Mouse (Mus musculus) MEL (cell line): ENCODE measurements around the gene Ywhag. TPM values are rescaled to one million over a fixed set of nuclear protein-coding genes. Genes with fewer than 3 reads are reported as not detected.

ENCODE experiments used
- DNase-seq: peaks from one replicate; pipeline ENCODE4 v3.0.0; 2011; ENCODE audit warnings: low read depth, low spot score
- H3K27ac ChIP-seq: 2 replicates; pipeline ENCODE4 v1.5.1; 2012; ENCODE audit warnings: low read depth, mild to moderate bottlenecking, control low read depth, low read length, moderate library complexity; ENCODE audit not compliant: control insufficient read depth
- H3K27me3 ChIP-seq, 2 experiments: fragments of 150-350 bp in 1 of 2; sonication (generic) in 1 of 2; 2 replicates each; pipeline ENCODE4 v1.6.1; 2012; ENCODE audit warnings: low read length in 2 of 2, mild to moderate bottlenecking in 2 of 2, improper control_type of control experiment in 1 of 2, moderate library complexity in 1 of 2; ENCODE audit not compliant: insufficient read depth in 2 of 2, control insufficient read depth in 1 of 2
- H3K36me3 ChIP-seq, 2 experiments: 2 replicates each; pipeline ENCODE4 v1.6.1; 2012 to 2014; ENCODE audit warnings: low read length in 2 of 2, improper control_type of control experiment in 1 of 2, inconsistent platforms in 1 of 2, mild to moderate bottlenecking in 1 of 2; ENCODE audit not compliant: insufficient read depth in 2 of 2, control insufficient read depth in 1 of 2
- H3K4me1 ChIP-seq, 2 experiments: fragments of 150-350 bp in 1 of 2; sonication (generic) in 1 of 2; 2 replicates each; pipeline ENCODE4 v1.6.1; 2012; ENCODE audit warnings: low read length in 2 of 2, improper control_type of control experiment in 1 of 2, mild to moderate bottlenecking in 1 of 2; ENCODE audit not compliant: insufficient read depth in 2 of 2, control insufficient read depth in 1 of 2
- H3K4me3 ChIP-seq, 2 experiments: fragments of 150-350 bp in 1 of 2; sonication (generic) in 1 of 2; 2 replicates each; pipeline ENCODE4 v1.5.1; 2012; ENCODE audit warnings: low read depth in 2 of 2, low read length in 2 of 2, mild to moderate bottlenecking in 2 of 2, moderate library complexity in 2 of 2, control low read depth in 1 of 2, improper control_type of control experiment in 1 of 2; ENCODE audit not compliant: control insufficient read depth in 1 of 2, insufficient read depth in 1 of 2
- H3K79me2 ChIP-seq: 2 replicates; pipeline ENCODE4 v1.6.1; 2012; ENCODE audit warnings: mild to moderate bottlenecking, low read length, moderate library complexity; ENCODE audit not compliant: control insufficient read depth, poor library complexity, insufficient read depth
- H3K9ac ChIP-seq: 2 replicates; pipeline ENCODE4 v1.6.1; 2012; ENCODE audit warnings: low read depth, mild to moderate bottlenecking, control low read depth, low read length, moderate library complexity; ENCODE audit not compliant: control insufficient read depth, poor library complexity, severe bottlenecking
- H3K9me3 ChIP-seq: fragments of 150-350 bp; sonication (generic); replicated peaks from 2 replicates; pipeline ENCODE4 v1.6.1; 2012; ENCODE audit warnings: mild to moderate bottlenecking, low read length, improper control_type of control experiment, moderate library complexity; ENCODE audit not compliant: insufficient read depth
- CTCF ChIP-seq, 3 experiments: IDR thresholded peaks in 2 of 3; conservative IDR thresholded peaks in 1 of 3; 2 replicates each; pipeline ENCODE4 v1.5.1; 2011 to 2012; ENCODE audit warnings: low read length in 3 of 3, low read depth in 2 of 3, mild to moderate bottlenecking in 2 of 3, improper control_type of control experiment in 1 of 3, inconsistent platforms in 1 of 3, mixed read lengths in 1 of 3, moderate library complexity in 1 of 3; ENCODE audit not compliant: control insufficient read depth in 1 of 3, insufficient read depth in 1 of 3, poor library complexity in 1 of 3, severe bottlenecking in 1 of 3
- EP300 ChIP-seq, 2 experiments: IDR thresholded peaks; 2 replicates each; pipeline ENCODE4 v1.6.1; 2011; ENCODE audit warnings: improper control_type of control experiment in 2 of 2, low read length in 2 of 2, low read depth in 1 of 2, mild to moderate bottlenecking in 1 of 2
- ETS1 ChIP-seq: IDR thresholded peaks from 2 replicates; pipeline ENCODE4 v1.6.1; 2012; ENCODE audit warnings: low read depth, mild to moderate bottlenecking, inconsistent platforms, low read length, improper control_type of control experiment, moderate library complexity
- GATA1 ChIP-seq: IDR thresholded peaks from 2 replicates; pipeline ENCODE4 v1.6.1; 2011; ENCODE audit warnings: low read depth, low read length, improper control_type of control experiment
- MAX ChIP-seq: IDR thresholded peaks from 2 replicates; pipeline ENCODE4 v1.6.1; 2011; ENCODE audit warnings: low read length, improper control_type of control experiment
- POLR2AphosphoS2 ChIP-seq: IDR thresholded peaks from 2 replicates; pipeline ENCODE4 v1.6.1; 2011; ENCODE audit warnings: low read length, improper control_type of control experiment
- POLR2AphosphoS5 ChIP-seq: IDR thresholded peaks from 2 replicates; pipeline ENCODE4 v1.6.1; 2012; ENCODE audit warnings: low read depth, borderline replicate concordance, mild to moderate bottlenecking, inconsistent platforms, low read length, moderate library complexity, mixed read lengths
- RCOR1 ChIP-seq: IDR thresholded peaks from 2 replicates; pipeline ENCODE4 v1.6.1; 2012; ENCODE audit warnings: low read depth, mild to moderate bottlenecking, inconsistent platforms, low read length, improper control_type of control experiment
- TAL1 ChIP-seq: IDR thresholded peaks from 2 replicates; pipeline ENCODE4 v1.6.1; 2012; ENCODE audit warnings: mild to moderate bottlenecking, inconsistent platforms, low read length, moderate library complexity, mixed read lengths
- TBP ChIP-seq: IDR thresholded peaks from 2 replicates; pipeline ENCODE4 v1.8.0; 2011; ENCODE audit warnings: low read depth, low read length, improper control_type of control experiment
- ZMIZ1 ChIP-seq: IDR thresholded peaks from 2 replicates; pipeline ENCODE4 v1.6.1; 2012; ENCODE audit warnings: low read depth, mild to moderate bottlenecking, inconsistent platforms, low read length, improper control_type of control experiment, moderate library complexity
- ZNF384 ChIP-seq: IDR thresholded peaks from 2 replicates; pipeline ENCODE4 v1.6.1; 2012; ENCODE audit warnings: low read depth, mild to moderate bottlenecking, inconsistent platforms, low read length, improper control_type of control experiment
- polyA plus RNA-seq, 2 experiments: library from polyadenylated mRNA; stranded (reverse) in 1 of 2; unstranded in 1 of 2; fragments of >175 nt in 1 of 2; fragments of >200 nt in 1 of 2; gene quantifications; 2 replicates each; pipeline versions ENCODE4 v1.2.1 to v1.2.4; 2012; ENCODE audit warnings: low replicate concordance in 2 of 2, low read depth in 1 of 2; ENCODE audit not compliant: insufficient read length in 2 of 2, insufficient read depth in 1 of 2, missing spikeins in 1 of 2
- total RNA-seq: library from RNA; depleted of rRNA; stranded (reverse); fragments of 300-350 nt; gene quantifications from 2 replicates; pipeline ENCODE4 v1.2.3, GENCODE M21; 2012

Ywhag gene
- total and polyA plus RNA-seq, 3 experiments, result 109 to 295 (median 268) TPM

DNA sequence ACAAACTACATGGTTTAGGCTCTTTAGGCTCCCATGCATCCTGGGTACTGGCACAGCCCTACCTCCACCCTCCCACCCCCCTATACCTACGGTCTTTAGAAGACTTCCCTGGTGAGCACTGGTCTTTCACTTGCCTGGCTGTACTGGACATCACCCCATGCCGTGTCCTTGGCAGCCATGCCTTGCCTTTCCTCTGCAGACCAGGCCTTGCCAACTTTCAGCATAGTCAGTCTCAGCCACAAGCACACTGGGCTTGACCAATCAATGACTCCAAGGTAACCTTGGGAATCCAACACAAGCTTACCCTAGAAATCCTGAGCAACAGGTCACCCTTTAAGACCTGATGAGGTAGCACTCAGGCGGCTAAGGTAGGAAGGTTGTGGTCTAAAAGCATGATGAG, 17.8 kb downstream of the Ywhag start:
- no peak overlapping the region for H3K4me3 ChIP-seq
- no peak for DNase-seq
- H3K4me1 ChIP-seq, result no peaks in the 10 kb centered on the region; a peak in 1 of 4 replicates
- no peak overlapping the region for H3K9ac ChIP-seq
- 0 out of 2 replicates have a peak, but pooled peaks have one; percentile 26 for TF ChIP-seq POLR2AphosphoS5
- TF ChIP-seq ETS1, result no peak
- TF ChIP-seq, all 39 proteins: peak for 1
- Histone ChIP-seq H3K27ac (no peak overlapping the region), H3K9me3 (no peaks in the 10 kb centered on the region), H3K79me2 (peaks cover 77% of the 10 kb centered on the region), H3K27me3 (no peaks in the 10 kb centered on the region), H3K36me3 (peaks cover 7 to 36% of the 10 kb centered on the region in 2 experiments)

DNA sequence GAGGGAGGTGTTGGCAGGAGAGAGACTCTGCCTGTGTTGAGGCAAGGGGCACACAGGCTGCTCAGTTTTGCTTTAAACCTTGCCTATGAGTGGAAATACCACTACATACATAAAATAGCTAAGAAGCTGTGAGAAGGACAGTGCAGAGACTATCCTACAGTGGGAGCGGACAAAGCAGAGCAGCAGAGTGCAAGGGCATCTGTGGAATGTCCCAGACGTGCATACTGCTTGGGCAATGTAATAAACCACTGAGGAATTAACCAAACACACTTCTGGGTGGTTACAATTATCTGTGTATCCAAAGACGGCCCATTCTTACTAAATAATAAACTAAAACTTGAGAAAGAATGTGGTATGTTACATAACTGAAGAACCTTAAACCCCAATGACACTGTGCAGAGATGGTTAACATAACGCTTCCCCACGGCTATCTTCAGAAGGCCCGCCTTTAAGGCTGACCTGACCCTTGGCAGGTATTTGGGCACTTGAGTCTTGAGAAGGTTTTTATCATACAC, 18.3 kb downstream of the Ywhag start:
- H3K27me3 ChIP-seq, result no peaks in the 10 kb centered on the region
- H3K9me3 ChIP-seq, result no peaks in the 10 kb centered on the region
- peaks cover 77% of the 10 kb centered on the region for H3K79me2 ChIP-seq
- TF ChIP-seq GATA1 (no peak), RCOR1 (no peak), EP300 (IDR thresholded peaks at IDR 0.05; ENCODE audit: low read depth in 1 of 2, low read length in 2 of 2) (no peak), TAL1 (no peak), ZNF384 (no peak), MAX (no peak), CTCF (IDR thresholded peaks at IDR 0.05 in 2 of 3, conservative IDR thresholded peaks at IDR 0.05 in 1 of 3; ENCODE audit: control insufficient read depth in 1 of 3, insufficient read depth in 1 of 3, low read depth in 2 of 3, low read length in 3 of 3, poor library complexity in 1 of 3, severe bottlenecking in 1 of 3) (no peak), TBP (no peak)
- H3K4me3 ChIP-seq, result no peak overlapping the region
- no peak for DNase-seq
- peaks cover 7 to 37% of the 10 kb centered on the region in 2 experiments for H3K36me3 ChIP-seq
- no peak overlapping the region for H3K27ac ChIP-seq
- H3K4me1 ChIP-seq, result no peaks in the 10 kb centered on the region; a peak in 1 of 4 replicates
- no peak overlapping the region for H3K9ac ChIP-seq

DNA sequence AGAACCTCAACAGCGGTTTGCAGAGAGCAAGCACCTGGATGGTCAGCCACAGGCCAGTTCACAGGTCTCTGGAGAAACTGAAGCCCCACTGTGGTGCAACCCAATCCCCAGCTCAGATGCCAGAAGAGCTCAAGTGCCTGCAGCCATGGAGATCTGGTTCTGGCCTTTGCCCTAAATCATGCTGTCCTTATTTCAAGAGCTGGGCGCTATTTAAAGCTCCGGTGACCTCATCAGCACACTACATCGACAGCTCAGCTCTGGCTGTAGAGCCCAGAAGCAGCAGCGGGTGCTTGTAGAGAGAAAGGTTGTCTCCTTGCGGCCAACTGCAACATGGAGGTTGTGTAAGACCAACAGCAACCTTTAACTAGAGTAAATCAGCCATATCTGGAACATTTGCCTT, 20.3 kb downstream of the Ywhag start:
- Histone ChIP-seq H3K4me1 (no peaks in the 10 kb centered on the region; a peak in 1 of 4 replicates), H3K9ac (no peak overlapping the region), H3K27me3 (no peaks in the 10 kb centered on the region), H3K36me3 (peaks cover 7 to 36% of the 10 kb centered on the region in 2 experiments), H3K27ac (no peak overlapping the region), H3K79me2 (peaks cover 62% of the 10 kb centered on the region), H3K4me3 (no peak overlapping the region), H3K9me3 (no peaks in the 10 kb centered on the region)
- DNase-seq, result no peak
- no peak for TF ChIP-seq ZMIZ1
- TF ChIP-seq POLR2AphosphoS2, result 0 out of 2 replicates have a peak, but pooled peaks have one; percentile 35
